Mouse (Mus musculus): Measurements from ENCODE around the gene Gnptg. TPM values are rescaled to one million over a fixed set of nuclear protein-coding genes. Genes with fewer than 3 reads are reported as not detected.

Gene Gnptg
- polyA plus RNA-seq, 1 experiment, result 47.7 TPM

DNA sequence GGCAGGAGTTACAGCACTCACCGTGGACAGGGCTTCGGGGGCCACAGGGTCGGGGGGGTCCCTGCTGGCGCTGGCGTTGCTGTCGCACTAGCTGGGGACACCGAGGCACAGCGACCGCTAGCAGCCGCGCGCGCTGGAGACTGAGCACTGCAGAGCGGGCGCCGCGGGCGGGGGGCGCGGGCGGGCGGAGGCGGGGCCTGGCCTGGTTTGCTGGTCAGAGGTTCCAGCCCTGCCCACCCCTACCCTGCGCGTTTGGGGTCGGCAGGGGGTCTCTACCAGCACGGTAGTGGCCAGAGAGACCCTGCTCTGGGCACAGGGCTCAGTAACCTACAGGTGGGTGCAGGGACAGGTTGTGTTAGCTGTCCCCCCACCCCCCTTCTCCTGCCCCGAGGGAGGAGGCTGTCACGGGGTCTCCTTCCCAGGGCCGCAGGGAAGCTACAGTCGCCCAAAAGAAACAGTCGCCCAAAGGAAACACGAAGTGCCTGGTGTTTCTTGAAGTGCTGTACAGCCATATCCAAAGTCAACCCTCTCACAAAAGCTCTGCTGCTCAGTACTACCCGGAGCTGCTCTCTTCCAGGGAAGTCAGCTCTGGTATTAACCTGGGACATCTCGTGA is 16.3 kb upstream of the Gnptg start, which contains the start of gene Baiap3:
Gene Baiap3, minus strand, starts transcription at position 225 of the 615 bp plus-strand sequence.
- Histone ChIP-seq H3K27me3 (ENCODE audit: control insufficient read depth, insufficient read depth, low read length) (no peaks in the 10 kb centered on the region; the same call in 1 of the 2 replicates), H3K4me3 (ENCODE audit: control insufficient read depth, insufficient read depth, low read length) (peak within 1 kb of the TSS; percentile 40), H3K36me3 (ENCODE audit: control insufficient read depth, insufficient read depth, low read length) (no peaks in the 10 kb centered on the region; the same call in 1 of the 2 replicates), H3K27ac (ENCODE audit: control insufficient read depth, insufficient read depth, low read length) (peak within 1 kb of the TSS; percentile 23; the same call in 1 of the 2 replicates), H3K4me1 (replicated peaks; ENCODE audit: control insufficient read depth, insufficient read depth, low read length) (peaks cover 58% of the 10 kb centered on the region)
- WGBS, result 3% methylated on average over 34 of the region's 35 CpGs
- DNase-seq, result peak; percentile 45
- TF ChIP-seq POLR2A (IDR thresholded peaks at IDR 0.05; ENCODE audit: control insufficient read depth, extremely low read depth, insufficient read depth, low read length, poor library complexity) (peak; percentile 31; the same call in 1 of the 2 replicates), CTCF (IDR thresholded peaks at IDR 0.05; ENCODE audit: borderline replicate concordance, control insufficient read depth, extremely low read depth, insufficient read depth, low read length, poor library complexity) (no peak)

- no peak for DNase-seq
- Histone ChIP-seq H3K4me1 (replicated peaks; ENCODE audit: control insufficient read depth, insufficient read depth, low read length) (peaks cover 58% of the 10 kb centered on the region), H3K27me3 (ENCODE audit: control insufficient read depth, insufficient read depth, low read length) (no peaks in the 10 kb centered on the region; the same call in 1 of the 2 replicates), H3K27ac (ENCODE audit: control insufficient read depth, insufficient read depth, low read length) (no peak overlapping the region), H3K4me3 (ENCODE audit: control insufficient read depth, insufficient read depth, low read length) (no peak overlapping the region), H3K36me3 (ENCODE audit: control insufficient read depth, insufficient read depth, low read length) (no peaks in the 10 kb centered on the region; the same call in 1 of the 2 replicates)
- WGBS, result 7% methylated on average over 2 of the region's 2 CpGs
- TF ChIP-seq CTCF (IDR thresholded peaks at IDR 0.05; ENCODE audit: borderline replicate concordance, control insufficient read depth, extremely low read depth, insufficient read depth, low read length, poor library complexity), result no peak
- TF ChIP-seq POLR2A (IDR thresholded peaks at IDR 0.05; ENCODE audit: control insufficient read depth, extremely low read depth, insufficient read depth, low read length, poor library complexity), result no peak
Measured at GRCm38 (mm10) chr17:25255110-25255509, 15.2 kb upstream of the Gnptg start.

GRCm38 (mm10) chr17:25253760-25254159 is 13.8 kb upstream of the Gnptg start:
- no peak overlapping the region for H3K4me3 ChIP-seq (ENCODE audit: control insufficient read depth, insufficient read depth, low read length)
- DNase-seq, result peak; percentile 63
- WGBS, result 18% methylated on average over 10 of the region's 10 CpGs

DNA sequence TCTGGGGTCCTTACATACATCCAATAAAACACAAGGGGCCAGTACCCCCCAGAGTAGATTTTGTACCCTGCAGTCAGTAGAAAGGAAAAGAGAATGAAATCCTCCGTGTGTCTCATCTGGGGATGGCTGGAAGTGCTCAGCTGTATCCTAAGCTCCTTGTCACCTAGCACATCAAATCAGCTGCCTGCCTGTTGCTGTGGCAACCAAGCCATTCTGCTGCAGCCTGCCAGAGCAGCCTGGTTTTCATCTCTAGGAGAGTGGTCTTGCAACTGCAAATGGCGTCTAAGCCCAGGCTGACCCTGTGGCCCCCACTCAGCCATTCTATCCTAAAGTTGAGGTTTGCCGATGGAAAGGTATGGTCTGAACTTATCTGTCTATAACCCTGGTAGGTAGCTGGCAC is 12.7 kb upstream of the Gnptg start:
- H3K36me3 ChIP-seq (ENCODE audit: control insufficient read depth, insufficient read depth, low read length), result no peaks in the 10 kb centered on the region
- 80% methylated on average over 3 of the region's 3 CpGs for WGBS
- no peaks in the 10 kb centered on the region; the same call in 1 of the 2 replicates for H3K27me3 ChIP-seq (ENCODE audit: control insufficient read depth, insufficient read depth, low read length)
- no peak overlapping the region for H3K27ac ChIP-seq (ENCODE audit: control insufficient read depth, insufficient read depth, low read length)
- peaks cover 55% of the 10 kb centered on the region for H3K4me1 ChIP-seq (replicated peaks; ENCODE audit: control insufficient read depth, insufficient read depth, low read length)
- TF ChIP-seq POLR2A (IDR thresholded peaks at IDR 0.05; ENCODE audit: control insufficient read depth, extremely low read depth, insufficient read depth, low read length, poor library complexity) (no peak), CTCF (IDR thresholded peaks at IDR 0.05; ENCODE audit: borderline replicate concordance, control insufficient read depth, extremely low read depth, insufficient read depth, low read length, poor library complexity) (no peak)
- H3K4me3 ChIP-seq (ENCODE audit: control insufficient read depth, insufficient read depth, low read length), result no peak overlapping the region
- no peak for DNase-seq

More at GRCm38 (mm10) chr17:25253760-25254159, 13.8 kb upstream of the Gnptg start:
- H3K27ac ChIP-seq (ENCODE audit: control insufficient read depth, insufficient read depth, low read length), result peak overlapping the region; percentile 7; the same call in 1 of the 2 replicates
- H3K27me3 ChIP-seq (ENCODE audit: control insufficient read depth, insufficient read depth, low read length), result no peaks in the 10 kb centered on the region; the same call in 1 of the 2 replicates
- H3K4me1 ChIP-seq (replicated peaks; ENCODE audit: control insufficient read depth, insufficient read depth, low read length), result peaks cover 55% of the 10 kb centered on the region
- no peaks in the 10 kb centered on the region; the same call in 1 of the 2 replicates for H3K36me3 ChIP-seq (ENCODE audit: control insufficient read depth, insufficient read depth, low read length)
- TF ChIP-seq POLR2A (IDR thresholded peaks at IDR 0.05; ENCODE audit: control insufficient read depth, extremely low read depth, insufficient read depth, low read length, poor library complexity), result no peak
- no peak for TF ChIP-seq CTCF (IDR thresholded peaks at IDR 0.05; ENCODE audit: borderline replicate concordance, control insufficient read depth, extremely low read depth, insufficient read depth, low read length, poor library complexity)

DNA sequence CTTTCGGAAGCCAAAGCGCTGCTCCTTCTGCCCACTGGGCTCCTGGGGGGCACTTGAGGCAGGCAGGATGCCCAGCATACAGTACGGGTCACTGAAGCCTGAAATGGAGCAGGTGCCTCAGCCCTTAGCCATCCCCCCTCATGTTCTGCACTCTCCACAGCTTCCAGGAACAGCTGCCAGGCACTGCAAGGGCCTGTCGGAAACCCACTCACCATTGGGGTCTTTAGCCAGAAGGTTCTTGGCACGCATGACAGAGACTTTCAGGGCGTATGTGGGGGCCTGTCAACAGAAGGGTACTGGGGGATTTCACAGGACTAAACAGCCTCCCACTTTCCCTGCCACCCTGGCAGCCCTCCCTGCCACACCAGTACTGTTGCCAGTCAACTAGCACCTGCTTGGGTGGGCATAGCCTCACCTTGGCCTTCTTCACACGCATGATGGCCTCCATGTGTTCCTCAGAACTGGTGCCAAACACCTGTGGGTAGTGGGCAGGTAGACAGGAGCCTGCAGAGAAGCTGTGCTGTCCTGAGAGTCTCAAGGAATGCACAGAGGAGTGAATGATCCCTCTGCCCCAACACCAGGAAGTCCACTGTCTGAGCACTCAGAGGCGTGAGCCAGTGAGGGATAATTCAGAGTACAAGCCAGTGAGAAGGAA is 10.4 kb upstream of the Gnptg start:
- TF ChIP-seq CTCF (IDR thresholded peaks at IDR 0.05; ENCODE audit: borderline replicate concordance, control insufficient read depth, extremely low read depth, insufficient read depth, low read length, poor library complexity) (no peak), POLR2A (IDR thresholded peaks at IDR 0.05; ENCODE audit: control insufficient read depth, extremely low read depth, insufficient read depth, low read length, poor library complexity) (no peak)
- 97% methylated on average over 8 of the region's 8 CpGs for WGBS
- no peak for DNase-seq
- H3K27ac ChIP-seq (ENCODE audit: control insufficient read depth, insufficient read depth, low read length), result no peak overlapping the region
- H3K27me3 ChIP-seq (ENCODE audit: control insufficient read depth, insufficient read depth, low read length), result no peaks in the 10 kb centered on the region
- peaks cover 40% of the 10 kb centered on the region for H3K4me1 ChIP-seq (replicated peaks; ENCODE audit: control insufficient read depth, insufficient read depth, low read length)
- no peak overlapping the region for H3K4me3 ChIP-seq (ENCODE audit: control insufficient read depth, insufficient read depth, low read length)
- H3K36me3 ChIP-seq (ENCODE audit: control insufficient read depth, insufficient read depth, low read length), result no peaks in the 10 kb centered on the region

- Histone ChIP-seq H3K27me3 (ENCODE audit: control insufficient read depth, insufficient read depth, low read length) (no peaks in the 10 kb centered on the region), H3K27ac (ENCODE audit: control insufficient read depth, insufficient read depth, low read length) (peak overlapping the region; percentile 10; the same call in 1 of the 2 replicates)
Measured at GRCm38 (mm10) chr17:25248033-25248750, 8.3 kb upstream of the Gnptg start.

More at GRCm38 (mm10) chr17:25248033-25248750, 8.3 kb upstream of the Gnptg start:
- Histone ChIP-seq H3K4me1 (replicated peaks; ENCODE audit: control insufficient read depth, insufficient read depth, low read length) (peaks cover 19% of the 10 kb centered on the region), H3K36me3 (ENCODE audit: control insufficient read depth, insufficient read depth, low read length) (no peaks in the 10 kb centered on the region; the same call in 1 of the 2 replicates), H3K4me3 (ENCODE audit: control insufficient read depth, insufficient read depth, low read length) (peak overlapping the region; percentile 18)
- peak; percentile 35 for DNase-seq
- no peak for TF ChIP-seq POLR2A (IDR thresholded peaks at IDR 0.05; ENCODE audit: control insufficient read depth, extremely low read depth, insufficient read depth, low read length, poor library complexity)
- no peak for TF ChIP-seq CTCF (IDR thresholded peaks at IDR 0.05; ENCODE audit: borderline replicate concordance, control insufficient read depth, extremely low read depth, insufficient read depth, low read length, poor library complexity)
- WGBS, result 9% methylated on average over 18 of the region's 18 CpGs

All from thymus, adult 2 months (tissue).